Mouse (Mus musculus) thymus, adult 2 months (tissue): ENCODE measurements around the gene Tmem178b. TPM values are rescaled to one million over a fixed set of nuclear protein-coding genes. Genes with fewer than 3 reads are reported as not detected.

Experiments
- DNase-seq: peaks from one replicate; pipeline ENCODE4 v3.0.0; 2021
- H3K27ac ChIP-seq: fragments of 200-500 bp; 2 replicates; pipeline ENCODE4 v1.5.1; 2012; ENCODE audit warnings: low read length, control low read depth; ENCODE audit not compliant: control insufficient read depth, insufficient read depth
- H3K27me3 ChIP-seq: fragments of 200-500 bp; 2 replicates; pipeline ENCODE4 v1.6.1; 2012; ENCODE audit warnings: mild to moderate bottlenecking, low read length, moderate library complexity, mixed read lengths; ENCODE audit not compliant: control insufficient read depth, insufficient read depth
- H3K36me3 ChIP-seq: fragments of 200-500 bp; 2 replicates; pipeline ENCODE4 v1.6.1; 2012; ENCODE audit warnings: mild to moderate bottlenecking, low read length, moderate library complexity; ENCODE audit not compliant: control insufficient read depth, insufficient read depth
- H3K4me1 ChIP-seq: fragments of 200-500 bp; replicated peaks from 2 replicates; pipeline ENCODE4 v1.6.1; 2012; ENCODE audit warnings: low read length; ENCODE audit not compliant: control insufficient read depth, insufficient read depth
- H3K4me3 ChIP-seq: fragments of 200-500 bp; 2 replicates; pipeline ENCODE4 v1.5.1; 2012; ENCODE audit warnings: mild to moderate bottlenecking, low read length, control low read depth, moderate library complexity; ENCODE audit not compliant: control insufficient read depth, insufficient read depth
- CTCF ChIP-seq: fragments of 200-500 bp; IDR thresholded peaks from 2 replicates; pipeline ENCODE4 v1.5.1; 2012; ENCODE audit warnings: mild to moderate bottlenecking, control low read depth, low read length, moderate library complexity, borderline replicate concordance; ENCODE audit not compliant: control insufficient read depth, poor library complexity, insufficient read depth; ENCODE audit errors: extremely low read depth
- POLR2A ChIP-seq: fragments of 200-500 bp; IDR thresholded peaks from 2 replicates; pipeline ENCODE4 v1.6.1; 2012; ENCODE audit warnings: mild to moderate bottlenecking, low read length, control low read depth, moderate library complexity; ENCODE audit not compliant: control insufficient read depth, poor library complexity, insufficient read depth; ENCODE audit errors: extremely low read depth
- WGBS: fragments of 180-500 bp; shearing (Covaris S2); methylation state at CpG from one replicate; pipeline ENCODE4 v1.1.7; 2018; 5-methylcytosine and 5-hydroxymethylcytosine counted together
- polyA plus RNA-seq: library from polyadenylated mRNA; depleted of rRNA; stranded (reverse); fragments of >200 nt; gene quantifications from 2 replicates; pipeline ENCODE4 v1.2.3, GENCODE M21; 2012

The Tmem178b gene
- polyA plus RNA-seq, 1 experiment, result 0.13 TPM

GRCm38 (mm10) chr6:40051698-40052097, 178.6 kb downstream of the Tmem178b start:
- no peaks in the 10 kb centered on the region for H3K4me1 ChIP-seq
- no peak for DNase-seq
- no peaks in the 10 kb centered on the region for H3K27me3 ChIP-seq
- WGBS, result 87% methylated on average over 2 of the region's 2 CpGs
- no peak overlapping the region for H3K27ac ChIP-seq
- TF ChIP-seq CTCF (no peak), POLR2A (no peak)
- H3K36me3 ChIP-seq, result no peaks in the 10 kb centered on the region
- no peak overlapping the region for H3K4me3 ChIP-seq

- Histone ChIP-seq H3K4me3 (no peak overlapping the region), H3K27ac (no peak overlapping the region), H3K36me3 (no peaks in the 10 kb centered on the region), H3K4me1 (no peaks in the 10 kb centered on the region), H3K27me3 (no peaks in the 10 kb centered on the region)
- DNase-seq, result no peak
- WGBS, result 88% methylated on average over 1 of the region's 1 CpGs
- TF ChIP-seq POLR2A, result no peak
- TF ChIP-seq CTCF, result no peak
Measured at GRCm38 (mm10) chr6:40052593-40052992, 179.5 kb downstream of the Tmem178b start.

GRCm38 (mm10) chr6:40059466-40059865, 186.4 kb downstream of the Tmem178b start:
- Histone ChIP-seq H3K36me3 (no peaks in the 10 kb centered on the region), H3K4me3 (no peak overlapping the region), H3K27ac (no peak overlapping the region), H3K27me3 (no peaks in the 10 kb centered on the region), H3K4me1 (no peaks in the 10 kb centered on the region)
- TF ChIP-seq CTCF (no peak), POLR2A (no peak)
- no peak for DNase-seq
- WGBS, result 74% methylated on average over 3 of the region's 3 CpGs

DNA sequence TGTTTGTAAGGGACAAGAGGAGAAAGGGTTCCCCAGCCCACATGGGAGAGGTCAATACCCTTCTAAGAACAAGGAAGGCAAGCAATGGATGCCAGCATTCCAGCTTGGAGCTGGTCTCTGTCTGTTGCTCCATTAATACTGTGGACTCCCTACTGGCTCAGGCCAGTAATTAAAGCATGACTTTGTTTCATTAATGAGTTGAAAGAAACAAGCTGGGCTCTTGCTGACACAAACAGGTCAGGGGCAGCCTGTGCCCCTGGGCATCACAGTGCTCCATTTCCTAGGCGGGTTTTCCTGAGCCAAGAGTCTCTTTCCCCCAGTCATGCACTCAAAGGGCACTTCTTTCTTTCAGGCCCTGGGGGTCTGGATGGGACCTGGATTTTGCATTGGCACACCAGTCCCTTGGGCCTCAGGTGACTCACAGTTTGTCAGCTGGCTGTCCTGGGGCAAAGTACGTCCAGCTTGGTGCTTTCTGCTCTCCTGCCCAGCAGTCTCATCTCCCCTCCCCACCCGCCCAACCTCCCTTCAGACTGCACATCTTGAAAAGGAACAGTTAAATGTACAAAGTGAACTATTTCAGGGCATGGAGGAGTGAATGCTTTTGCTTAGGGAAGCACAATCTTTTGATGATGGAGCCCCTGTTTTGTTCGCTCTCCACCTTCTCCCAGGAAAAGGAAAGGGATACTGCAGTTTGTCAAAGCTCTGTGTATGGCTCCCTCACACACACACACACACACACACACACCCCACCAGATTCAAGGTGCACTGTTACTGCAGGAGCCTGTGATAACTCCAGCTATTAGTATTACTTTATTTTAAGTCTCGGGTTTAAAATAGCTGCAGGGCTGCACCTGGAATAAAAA, 188.5 kb downstream of the Tmem178b start:
- Histone ChIP-seq H3K4me3 (no peak overlapping the region), H3K36me3 (no peaks in the 10 kb centered on the region), H3K27me3 (no peaks in the 10 kb centered on the region), H3K4me1 (no peaks in the 10 kb centered on the region), H3K27ac (no peak overlapping the region)
- TF ChIP-seq CTCF (no peak), POLR2A (no peak)
- 91% methylated on average over 5 of the region's 5 CpGs for WGBS
- DNase-seq, result no peak

DNA sequence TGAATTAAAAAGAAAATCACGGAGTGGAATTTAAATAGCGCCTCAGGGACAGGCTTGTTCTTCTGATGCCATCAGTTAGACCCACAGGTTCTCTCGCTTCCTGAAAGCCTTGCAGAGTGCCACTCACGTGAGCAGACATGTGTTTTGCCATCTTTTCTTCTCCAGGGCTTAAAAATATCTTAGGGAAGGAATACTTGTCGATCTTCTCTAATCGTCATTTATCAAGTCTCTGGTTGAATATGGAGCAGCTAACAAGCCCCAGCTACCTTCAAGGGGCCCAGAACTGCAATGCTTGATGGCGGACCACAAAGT, 189.1 kb downstream of the Tmem178b start:
- Histone ChIP-seq H3K4me3 (no peak overlapping the region), H3K27ac (no peak overlapping the region), H3K36me3 (no peaks in the 10 kb centered on the region), H3K27me3 (no peaks in the 10 kb centered on the region), H3K4me1 (no peaks in the 10 kb centered on the region)
- WGBS, result 89% methylated on average over 7 of the region's 7 CpGs
- DNase-seq, result no peak
- TF ChIP-seq POLR2A, result no peak
- TF ChIP-seq CTCF, result no peak

DNA sequence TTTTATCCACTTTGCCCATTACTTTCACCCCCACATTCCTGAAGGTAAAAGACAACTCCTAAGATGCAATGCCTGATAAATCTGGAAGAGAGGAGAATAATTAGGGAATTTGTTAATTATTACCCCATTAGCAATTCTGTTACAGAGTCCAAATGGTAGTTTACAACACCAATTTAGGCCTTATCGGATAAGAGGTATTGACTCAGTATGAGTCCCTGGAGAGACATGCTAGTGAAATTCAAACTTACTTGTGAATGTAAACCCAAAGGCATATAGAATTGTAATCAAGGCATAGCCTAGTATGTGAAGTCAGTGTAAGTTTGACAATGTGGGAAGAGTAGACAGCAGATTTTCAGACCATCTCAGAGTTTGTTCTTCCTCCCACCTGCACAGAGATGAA, 190.4 kb downstream of the Tmem178b start:
- WGBS, result 95% methylated on average over 1 of the region's 1 CpGs
- TF ChIP-seq POLR2A, result no peak
- no peak for TF ChIP-seq CTCF
- no peak overlapping the region for H3K4me3 ChIP-seq
- H3K27ac ChIP-seq, result no peak overlapping the region
- no peaks in the 10 kb centered on the region for H3K27me3 ChIP-seq
- no peaks in the 10 kb centered on the region for H3K36me3 ChIP-seq
- DNase-seq, result no peak
- H3K4me1 ChIP-seq, result no peaks in the 10 kb centered on the region
